Mouse (Mus musculus) thymus, adult 2 months (tissue): ENCODE data around the gene Carns1. TPM values are rescaled to one million over a fixed set of nuclear protein-coding genes. Genes with fewer than 3 reads are reported as not detected.

Experiments used
- DNase-seq: peaks from one replicate; pipeline ENCODE4 v3.0.0; 2021
- H3K27ac ChIP-seq: fragments of 200-500 bp; 2 replicates; pipeline ENCODE4 v1.5.1; 2012; ENCODE audit warnings: low read length, control low read depth; ENCODE audit not compliant: control insufficient read depth, insufficient read depth
- H3K27me3 ChIP-seq: fragments of 200-500 bp; 2 replicates; pipeline ENCODE4 v1.6.1; 2012; ENCODE audit warnings: mild to moderate bottlenecking, low read length, moderate library complexity, mixed read lengths; ENCODE audit not compliant: control insufficient read depth, insufficient read depth
- H3K36me3 ChIP-seq: fragments of 200-500 bp; 2 replicates; pipeline ENCODE4 v1.6.1; 2012; ENCODE audit warnings: mild to moderate bottlenecking, low read length, moderate library complexity; ENCODE audit not compliant: control insufficient read depth, insufficient read depth
- H3K4me1 ChIP-seq: fragments of 200-500 bp; replicated peaks from 2 replicates; pipeline ENCODE4 v1.6.1; 2012; ENCODE audit warnings: low read length; ENCODE audit not compliant: control insufficient read depth, insufficient read depth
- H3K4me3 ChIP-seq: fragments of 200-500 bp; 2 replicates; pipeline ENCODE4 v1.5.1; 2012; ENCODE audit warnings: mild to moderate bottlenecking, low read length, control low read depth, moderate library complexity; ENCODE audit not compliant: control insufficient read depth, insufficient read depth
- CTCF ChIP-seq: fragments of 200-500 bp; IDR thresholded peaks from 2 replicates; pipeline ENCODE4 v1.5.1; 2012; ENCODE audit warnings: mild to moderate bottlenecking, control low read depth, low read length, moderate library complexity, borderline replicate concordance; ENCODE audit not compliant: control insufficient read depth, poor library complexity, insufficient read depth; ENCODE audit errors: extremely low read depth
- POLR2A ChIP-seq: fragments of 200-500 bp; IDR thresholded peaks from 2 replicates; pipeline ENCODE4 v1.6.1; 2012; ENCODE audit warnings: mild to moderate bottlenecking, low read length, control low read depth, moderate library complexity; ENCODE audit not compliant: control insufficient read depth, poor library complexity, insufficient read depth; ENCODE audit errors: extremely low read depth
- WGBS: fragments of 180-500 bp; shearing (Covaris S2); methylation state at CpG from one replicate; pipeline ENCODE4 v1.1.7; 2018; 5-methylcytosine and 5-hydroxymethylcytosine counted together
- polyA plus RNA-seq: library from polyadenylated mRNA; depleted of rRNA; stranded (reverse); fragments of >200 nt; gene quantifications from 2 replicates; pipeline ENCODE4 v1.2.3, GENCODE M21; 2012

Carns1 gene
- polyA plus RNA-seq, 1 experiment: 95.5 TPM

- WGBS: 1% methylated on average over 32 of the region's 33 CpGs
- TF ChIP-seq CTCF (0 out of 2 replicates have a peak, but pooled peaks have one; percentile 30), POLR2A (peak; percentile 90)
- H3K4me1 ChIP-seq: peaks cover 59% of the 10 kb centered on the region
- peak within 1 kb of the TSS; percentile 76 for H3K4me3 ChIP-seq
- DNase-seq: peak; percentile 97
- H3K27ac ChIP-seq: peak within 1 kb of the TSS; percentile 67; the same call in 1 of the 2 replicates
- peaks cover 9% of the 10 kb centered on the region; the same call in 1 of the 2 replicates for H3K36me3 ChIP-seq
- H3K27me3 ChIP-seq: no peaks in the 10 kb centered on the region
Measured at GRCm38 (mm10) chr19:4148491-4148806, 26.8 kb downstream of the Carns1 start, which contains the start of gene Coro1b. Coro1b (plus strand) TSS chr19:4148619.

- TF ChIP-seq CTCF: no peak
- 42% methylated on average over 9 of the region's 9 CpGs for WGBS
- DNase-seq: no peak
- Histone ChIP-seq H3K4me3 (peak overlapping the region; percentile 76), H3K36me3 (peaks cover 6% of the 10 kb centered on the region; the same call in 1 of the 2 replicates), H3K27ac (no peak overlapping the region), H3K27me3 (no peaks in the 10 kb centered on the region), H3K4me1 (peaks cover 53% of the 10 kb centered on the region)
Measured at GRCm38 (mm10) chr19:4147782-4148490, 27.3 kb downstream of the Carns1 start.

GRCm38 (mm10) chr19:4147022-4147405 lies 28.3 kb downstream of the Carns1 start:
- no peak for TF ChIP-seq POLR2A
- no peak for TF ChIP-seq CTCF
- peaks cover 6% of the 10 kb centered on the region; the same call in 1 of the 2 replicates for H3K36me3 ChIP-seq
- DNase-seq: no peak
- WGBS: 64% methylated on average over 3 of the region's 3 CpGs
- H3K4me3 ChIP-seq: no peak overlapping the region
- H3K27ac ChIP-seq: no peak overlapping the region; the same call in 1 of the 2 replicates
- H3K4me1 ChIP-seq: peaks cover 48% of the 10 kb centered on the region
- no peaks in the 10 kb centered on the region for H3K27me3 ChIP-seq

GRCm38 (mm10) chr19:4146366-4147021 lies 28.8 kb downstream of the Carns1 start:
- DNase-seq: no peak
- TF ChIP-seq POLR2A: no peak
- TF ChIP-seq CTCF: no peak
- H3K4me3 ChIP-seq: no peak overlapping the region
- H3K4me1 ChIP-seq: peaks cover 48% of the 10 kb centered on the region
- no peak overlapping the region for H3K27ac ChIP-seq
- no peaks in the 10 kb centered on the region for H3K27me3 ChIP-seq
- H3K36me3 ChIP-seq: peaks cover 6% of the 10 kb centered on the region; the same call in 1 of the 2 replicates
- WGBS: 88% methylated on average over 12 of the region's 12 CpGs

- TF ChIP-seq CTCF: no peak
- no peak for TF ChIP-seq POLR2A
- H3K36me3 ChIP-seq: peaks cover 6% of the 10 kb centered on the region; the same call in 1 of the 2 replicates
- H3K27me3 ChIP-seq: no peaks in the 10 kb centered on the region
- DNase-seq: no peak
- H3K27ac ChIP-seq: no peak overlapping the region
- 96% methylated on average over 5 of the region's 5 CpGs for WGBS
- peaks cover 48% of the 10 kb centered on the region for H3K4me1 ChIP-seq
- H3K4me3 ChIP-seq: no peak overlapping the region
Measured at GRCm38 (mm10) chr19:4145936-4146335, 29.3 kb downstream of the Carns1 start.

GRCm38 (mm10) chr19:4144550-4145498 lies 30.5 kb downstream of the Carns1 start:
- 53% methylated on average over 16 of the region's 16 CpGs for WGBS
- no peaks in the 10 kb centered on the region for H3K27me3 ChIP-seq
- no peak for TF ChIP-seq POLR2A
- H3K27ac ChIP-seq: peak overlapping the region; percentile 79
- H3K4me1 ChIP-seq: peaks cover 49% of the 10 kb centered on the region
- no peak overlapping the region for H3K4me3 ChIP-seq
- no peaks in the 10 kb centered on the region for H3K36me3 ChIP-seq
- DNase-seq: peak; percentile 35
